Mouse (Mus musculus) embryonic facial prominence, embryonic 14.5 days (tissue): ENCODE measurements around the gene Syt11. TPM values are rescaled to one million over a fixed set of nuclear protein-coding genes. Genes with fewer than 3 reads are reported as not detected.

Experiments used
- polyA plus RNA-seq: library from polyadenylated mRNA; unstranded; fragments of >200 nt; fragmentation: Nextera tagmentation; extraction: Ambion mirVana; gene quantifications from 2 replicates; pipeline ENCODE4 v1.2.1, GENCODE M21; 2014

Gene Syt11
- polyA plus RNA-seq, 1 experiment from 2014 or later = 25.8 TPM

Other genes starting within 250 kb of the Syt11 start
- gene Mex3a, start 242.8 kb downstream of the Syt11 start, polyA plus RNA-seq = 21.5 and 24.7 TPM in 2 replicates
- gene Rab25, start 226.9 kb downstream of the Syt11 start, polyA plus RNA-seq = 33.8 and 38.0 TPM in 2 replicates
- gene Lamtor2, start 222.1 kb downstream of the Syt11 start, polyA plus RNA-seq = 97.9 and 107 TPM in 2 replicates
- gene Ubqln4, start 221.4 kb downstream of the Syt11 start, polyA plus RNA-seq = 46.3 and 50.0 TPM in 2 replicates
- gene Ssr2, start 199.3 kb downstream of the Syt11 start, polyA plus RNA-seq = 289 and 337 TPM in 2 replicates
- gene Arhgef2, start 169.2 kb downstream of the Syt11 start, polyA plus RNA-seq = 88.0 and 88.7 TPM in 2 replicates
- gene Rxfp4, start 122.0 kb downstream of the Syt11 start, polyA plus RNA-seq = 0.18 TPM in 1 of 2 replicates, not detected in the other
- gene Khdc4, start 89.4 kb downstream of the Syt11 start, polyA plus RNA-seq = 66.4 and 70.3 TPM in 2 replicates
- gene Rit1, start 58.3 kb downstream of the Syt11 start, polyA plus RNA-seq = 60.9 and 62.9 TPM in 2 replicates
- gene Gon4l, start 60.1 kb upstream of the Syt11 start, polyA plus RNA-seq = 11.8 and 12.7 TPM in 2 replicates
- gene Msto1, start 138.8 kb upstream of the Syt11 start, polyA plus RNA-seq = 44.3 and 50.5 TPM in 2 replicates
- 19.8 and 21.4 TPM in 2 replicates for gene Ash1l, start 175.5 kb upstream of the Syt11 start, polyA plus RNA-seq
- 125 and 138 TPM in 2 replicates for gene Dap3, start 176.0 kb upstream of the Syt11 start, polyA plus RNA-seq